Mouse (Mus musculus) ovary, postnatal 14 days (tissue): ENCODE measurements around the gene Ddah1.
"Not testable (repeated sequence)": the region's sequence is repeated elsewhere in the genome, so short reads cannot be mapped to it uniquely, and the experiment has no call there.

Source experiments
- DNase-seq: peaks from one replicate; pipeline ENCODE4 v3.0.0; 2022; ENCODE audit warnings: low spot score

Gene Ddah1

GRCm38 (mm10) chr3:145864713-145865233, 106.3 kb downstream of the Ddah1 start:
- DNase-seq, result no peak

- no peak for DNase-seq
Measured at GRCm38 (mm10) chr3:145872680-145873079, 114.2 kb downstream of the Ddah1 start.

GRCm38 (mm10) chr3:145873271-145873670, 114.8 kb downstream of the Ddah1 start:
- DNase-seq, result no peak

- DNase-seq, result no peak
Measured at GRCm38 (mm10) chr3:145874126-145874525, 115.7 kb downstream of the Ddah1 start.

GRCm38 (mm10) chr3:145876120-145876519, 117.6 kb downstream of the Ddah1 start:
- DNase-seq, result no peak

- DNase-seq, result not testable (repeated sequence)
Measured at GRCm38 (mm10) chr3:145878867-145879266, 120.4 kb downstream of the Ddah1 start.

GRCm38 (mm10) chr3:145880335-145880734, 121.9 kb downstream of the Ddah1 start:
- no peak for DNase-seq

GRCm38 (mm10) chr3:145882076-145882874, 123.8 kb downstream of the Ddah1 start:
- no peak for DNase-seq

- no peak for DNase-seq
Measured at GRCm38 (mm10) chr3:145883233-145883632, 124.8 kb downstream of the Ddah1 start.

GRCm38 (mm10) chr3:145885376-145885775, 126.9 kb downstream of the Ddah1 start:
- no peak for DNase-seq

- no peak for DNase-seq
Measured at GRCm38 (mm10) chr3:145885851-145886464, 127.5 kb downstream of the Ddah1 start.

GRCm38 (mm10) chr3:145887430-145887971, 129.0 kb downstream of the Ddah1 start:
- no peak for DNase-seq

- DNase-seq, result no peak
Measured at GRCm38 (mm10) chr3:145890346-145891132, 132.1 kb downstream of the Ddah1 start.

GRCm38 (mm10) chr3:145892451-145892850, 134.0 kb downstream of the Ddah1 start:
- DNase-seq, result no peak

GRCm38 (mm10) chr3:145894131-145894530, 135.7 kb downstream of the Ddah1 start:
- no peak for DNase-seq

- no peak for DNase-seq
Measured at GRCm38 (mm10) chr3:145897749-145898148, 139.3 kb downstream of the Ddah1 start.

GRCm38 (mm10) chr3:145899832-145900231, 141.4 kb downstream of the Ddah1 start:
- no peak for DNase-seq

- no peak for DNase-seq
Measured at GRCm38 (mm10) chr3:145903530-145903929, 145.1 kb downstream of the Ddah1 start.

GRCm38 (mm10) chr3:145904850-145905776, 146.6 kb downstream of the Ddah1 start:
- DNase-seq, result peak; percentile 76

- no peak for DNase-seq
Measured at GRCm38 (mm10) chr3:145906582-145906981, 148.1 kb downstream of the Ddah1 start.

GRCm38 (mm10) chr3:145912512-145912911, 154.0 kb downstream of the Ddah1 start:
- no peak for DNase-seq
